Mouse (Mus musculus): ENCODE results near the gene Ccdc155. TPM values are rescaled to one million over a fixed set of nuclear protein-coding genes. Genes with fewer than 3 reads are reported as not detected.
"Not testable (repeated sequence)": the region's sequence is repeated elsewhere in the genome, so short reads cannot be mapped to it uniquely, and the experiment has no call there.

Gene Ccdc155
- total RNA-seq, 2 experiments from 2014 or later = not detected

DNA sequence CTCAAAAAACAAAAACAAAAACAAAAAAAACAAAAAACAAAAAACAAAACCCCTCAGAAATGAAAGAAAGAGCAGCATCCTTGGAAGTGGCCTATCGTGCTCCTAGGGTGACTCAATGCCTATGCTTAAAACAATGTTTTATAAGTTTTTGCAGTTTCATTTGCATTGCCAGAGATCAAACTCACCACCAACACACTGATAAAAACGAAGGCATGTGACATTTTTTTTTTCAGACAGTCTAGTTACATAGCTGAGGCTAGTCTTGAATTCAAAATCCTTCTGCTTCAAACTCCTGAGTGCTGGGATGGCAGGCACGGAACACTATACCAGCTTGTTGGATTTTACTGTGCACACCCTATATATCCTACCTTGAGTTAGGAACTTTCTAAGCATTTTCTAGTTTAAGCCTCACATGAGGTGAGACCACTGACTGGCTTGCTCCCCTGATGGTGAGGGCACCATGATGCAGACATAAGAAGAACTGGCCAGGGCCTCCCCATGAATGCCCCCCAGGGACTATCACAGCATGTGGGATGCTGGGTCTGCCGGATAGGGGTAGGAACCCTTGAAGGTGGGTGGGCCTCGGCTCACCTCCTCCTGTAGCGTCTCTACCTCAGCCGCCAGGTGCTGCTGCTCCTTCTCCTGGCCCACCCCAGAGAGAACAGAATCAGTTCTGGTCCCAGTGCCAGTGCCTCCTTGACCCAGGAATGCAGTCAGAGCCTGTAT, 11.9 kb downstream of the Ccdc155 start:
- intact Hi-C loops (cut with DNase I) = no loop called here
- DNase-seq = no peak

DNA sequence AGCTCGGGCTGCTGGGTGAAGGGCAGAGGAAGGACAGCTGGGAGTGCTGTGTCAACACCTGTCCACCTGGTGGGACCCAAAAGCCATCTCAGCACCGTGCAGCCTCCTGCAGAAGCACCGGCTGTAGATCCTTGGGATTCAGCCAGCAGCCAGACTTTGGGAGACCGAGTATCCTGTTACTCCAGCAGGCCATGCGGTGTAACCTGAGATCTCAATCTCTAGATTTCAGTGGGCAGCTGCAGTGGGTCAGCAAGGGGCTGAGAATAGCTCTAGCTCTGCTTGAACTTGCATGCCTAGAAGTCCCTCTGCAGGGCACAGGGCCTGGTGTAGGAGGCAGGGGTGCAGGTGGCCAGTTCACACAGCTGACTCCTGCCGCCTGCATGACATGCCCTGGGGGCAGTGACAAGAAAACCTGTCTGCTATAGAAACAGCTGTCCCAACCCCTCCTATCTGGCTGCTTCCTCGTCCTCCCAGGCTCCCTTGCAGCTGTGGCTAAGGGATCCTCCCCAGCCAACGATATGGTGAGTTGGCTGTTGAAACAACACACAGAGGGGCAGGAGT, 12.8 kb downstream of the Ccdc155 start:
- DNase-seq = no peak
- intact Hi-C loops (cut with DNase I) = no loop called here

DNA sequence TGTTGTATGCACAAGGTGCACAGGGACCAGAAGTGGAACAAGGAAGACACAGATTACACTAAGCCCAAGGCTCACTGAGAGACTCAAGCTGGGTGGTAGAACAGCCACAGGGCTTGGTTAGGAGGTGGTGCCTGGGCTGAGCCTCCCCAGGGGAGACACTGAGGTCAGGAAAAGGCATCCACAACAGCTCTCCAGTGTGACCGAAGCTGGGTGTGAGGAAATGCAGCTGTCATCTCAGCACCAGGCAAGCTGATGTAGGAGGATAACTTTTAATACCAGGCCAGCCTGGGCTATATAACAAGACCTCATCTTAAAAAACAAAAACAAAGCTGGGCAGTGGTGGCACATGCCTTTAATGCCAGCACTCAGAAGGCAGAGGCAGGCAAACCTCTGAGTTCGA, 13.5 kb downstream of the Ccdc155 start:
- DNase-seq = no peak
- intact Hi-C loops (cut with DNase I) = no loop called here

DNA sequence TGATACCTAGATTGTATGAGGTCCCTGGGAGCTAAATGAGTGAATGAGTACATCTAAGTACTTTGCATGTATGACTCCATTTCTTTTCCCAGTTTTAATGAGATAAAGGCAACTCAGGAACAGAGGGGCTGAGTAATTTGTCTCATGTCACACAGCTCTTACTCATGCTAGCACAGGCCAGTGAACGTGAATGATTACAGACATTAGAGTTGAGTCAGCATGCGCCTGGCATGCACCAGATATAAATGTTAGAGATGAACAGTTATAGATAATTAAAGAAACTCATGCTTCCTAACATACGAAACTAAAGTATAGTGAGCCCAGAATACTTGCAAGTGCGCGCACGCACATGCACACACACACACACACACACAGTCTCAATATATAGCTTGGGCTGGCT, 14.5 kb downstream of the Ccdc155 start:
- intact Hi-C loops (cut with DNase I) = no loop called here
- no peak for DNase-seq

DNA sequence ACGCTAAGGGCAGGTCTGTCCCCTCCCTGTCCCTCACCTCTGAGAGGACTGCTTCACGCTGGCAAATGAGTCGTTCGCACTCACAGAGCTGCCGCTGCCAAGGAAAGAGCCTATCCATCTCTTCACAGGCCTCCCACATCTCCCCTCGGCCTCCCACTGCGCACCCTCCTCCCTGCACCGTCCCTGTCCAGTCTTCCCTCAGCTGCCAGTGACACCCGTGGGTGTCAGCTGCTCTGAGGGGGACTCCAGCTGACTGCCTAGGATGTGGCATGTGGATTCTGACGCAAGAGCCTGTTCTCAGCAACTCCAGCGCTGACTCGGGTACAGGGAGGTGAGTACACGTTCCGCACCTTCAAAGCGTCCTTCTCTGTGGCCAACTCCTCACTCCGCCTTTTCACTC, 15.1 kb downstream of the Ccdc155 start:
- intact Hi-C loops (cut with DNase I) = no loop called here
- no peak for DNase-seq

DNA sequence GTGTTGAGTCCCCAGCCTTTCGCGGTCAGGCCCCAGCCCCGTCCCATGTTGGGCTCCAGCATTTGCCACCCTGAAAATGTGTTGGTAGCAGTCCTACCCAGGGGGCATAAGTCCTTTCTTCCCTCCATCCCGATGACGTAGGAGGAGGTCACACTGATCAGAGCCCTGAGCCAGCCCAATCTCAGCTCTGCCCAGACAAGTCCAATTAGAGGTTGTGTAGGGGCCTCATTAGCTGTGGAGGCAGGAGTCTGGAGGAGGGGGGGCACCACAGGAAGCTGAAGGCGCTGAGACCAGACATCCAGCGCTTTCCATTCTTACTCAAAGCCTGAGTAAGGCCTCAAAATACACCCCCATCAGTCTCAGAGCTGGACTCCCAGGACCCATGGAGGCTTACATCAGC, 18.8 kb downstream of the Ccdc155 start:
- intact Hi-C loops (cut with DNase I) = no loop called here
- DNase-seq = no peak

DNA sequence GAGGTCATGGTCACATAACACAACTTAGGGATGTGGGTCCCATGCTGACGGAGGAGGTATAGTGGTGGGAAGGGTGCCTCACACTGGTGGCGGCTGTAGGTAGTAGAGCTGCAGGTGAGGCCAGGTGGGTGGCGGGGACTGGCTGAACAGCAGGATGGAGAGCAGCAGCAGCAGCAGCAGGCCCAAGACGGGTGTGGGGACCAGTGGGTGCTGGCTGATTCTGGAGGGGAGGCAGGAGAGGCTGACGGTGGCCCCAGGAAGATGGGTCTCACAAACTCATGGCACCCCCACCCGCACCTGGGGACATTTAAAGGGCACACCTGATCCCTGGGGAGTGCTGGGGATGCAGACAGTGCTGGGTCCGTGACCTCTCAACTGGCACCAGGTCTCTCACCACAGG, 21.0 kb downstream of the Ccdc155 start:
- DNase-seq = no peak
- intact Hi-C loops (cut with DNase I) = no loop called here

DNA sequence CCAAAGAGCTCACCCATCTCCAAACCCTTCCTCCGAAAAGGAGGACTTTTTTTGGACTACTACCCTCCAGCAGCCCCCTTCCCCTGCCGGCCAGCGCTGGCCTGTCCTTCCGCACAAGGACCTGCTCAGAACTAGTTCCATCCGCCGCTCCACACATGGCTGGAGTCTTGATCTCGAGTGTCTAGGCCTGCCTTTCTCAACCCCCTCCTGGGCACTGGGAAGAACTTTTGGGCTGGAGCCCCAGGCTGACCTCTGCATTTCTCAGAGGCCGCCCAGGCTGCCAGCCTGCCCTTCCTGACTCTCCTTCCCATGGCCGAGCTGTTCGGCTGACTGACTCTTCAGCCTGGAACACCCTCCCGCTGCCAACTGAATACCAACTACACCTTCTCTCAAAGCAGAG, 22.1 kb downstream of the Ccdc155 start:
- DNase-seq = no peak
- intact Hi-C loops (cut with DNase I) = no loop called here

DNA sequence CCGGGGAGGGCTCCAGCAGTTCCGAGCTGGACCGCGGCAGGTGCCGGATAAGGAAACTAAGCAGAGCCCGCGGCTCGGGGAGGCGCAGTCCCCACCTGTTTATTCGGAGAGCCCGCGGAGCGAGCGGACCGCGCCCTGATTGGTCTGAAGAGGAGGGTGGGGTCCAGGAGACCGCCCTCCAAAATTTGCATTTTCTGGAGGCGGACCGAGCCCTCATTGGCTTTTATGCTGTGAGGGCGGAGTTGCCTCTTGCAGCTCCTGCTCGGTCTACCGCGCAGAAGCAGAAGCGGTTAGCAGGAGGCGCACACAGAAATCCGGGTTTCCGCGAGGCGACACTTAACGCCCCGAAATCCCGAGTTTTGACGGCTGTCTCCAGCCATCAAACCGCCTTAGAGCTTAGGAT, 22.5 kb downstream of the Ccdc155 start:
- DNase-seq = peak; percentile 84 to 88
- intact Hi-C loops (cut with DNase I) = no loop called here

DNA sequence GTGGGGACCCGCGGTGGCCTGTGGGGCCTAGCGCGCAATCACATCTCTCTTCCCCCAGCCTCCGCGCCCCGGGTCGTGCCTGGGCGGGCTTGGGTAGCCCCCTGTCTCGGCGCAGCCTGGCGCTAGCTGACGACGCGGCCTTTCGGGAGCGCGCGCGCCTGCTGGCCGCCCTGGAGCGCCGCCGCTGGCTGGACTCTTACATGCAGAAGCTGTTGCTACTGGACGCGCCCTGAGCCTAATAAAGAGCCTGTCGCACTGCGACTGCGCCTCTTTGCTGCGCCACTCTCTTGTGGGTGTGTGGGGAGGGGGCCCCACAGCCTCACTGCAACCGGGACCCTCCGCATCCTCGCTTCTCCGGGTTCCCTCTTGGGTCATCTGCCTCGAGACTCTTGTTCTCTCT, 23.2 kb downstream of the Ccdc155 start:
- intact Hi-C loops (cut with DNase I) = no loop called here
- DNase-seq = peak in 1 of 2 experiments; percentile 34

DNA sequence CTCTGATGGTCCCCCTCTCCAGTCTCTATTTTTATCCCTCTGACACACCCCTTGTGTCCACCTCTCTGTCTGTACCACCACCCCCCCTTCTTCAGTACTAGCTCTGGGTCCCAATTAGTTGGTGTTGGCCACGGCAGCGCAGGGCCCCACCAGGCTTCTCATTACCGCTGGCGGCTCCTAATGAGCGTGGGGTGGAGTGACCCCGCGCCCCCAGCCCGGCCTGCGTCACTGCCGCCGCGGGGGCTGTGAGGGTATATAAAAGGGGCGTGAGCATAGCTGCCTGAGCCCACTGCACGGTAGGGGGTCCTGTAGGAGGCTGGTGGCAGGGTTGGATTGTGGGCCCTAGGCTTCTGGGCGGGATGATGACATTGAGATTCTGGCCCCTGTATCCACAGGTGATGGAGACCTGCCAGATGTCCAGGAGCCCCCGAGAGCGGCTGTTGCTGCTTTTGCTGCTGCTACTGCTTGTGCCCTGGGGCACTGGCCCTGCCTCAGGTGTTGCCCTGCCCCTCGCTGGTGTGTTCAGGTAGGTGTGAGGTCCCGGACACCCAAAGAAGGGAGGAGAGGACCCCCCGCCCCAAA, 23.7 kb downstream of the Ccdc155 start, which contains the start of gene Pth2:
Gene Pth2 (plus strand): TSS at position 100 of the 582 bp plus-strand sequence.
- DNase-seq = no peak
- intact Hi-C loops (cut with DNase I) = no loop called here

DNA sequence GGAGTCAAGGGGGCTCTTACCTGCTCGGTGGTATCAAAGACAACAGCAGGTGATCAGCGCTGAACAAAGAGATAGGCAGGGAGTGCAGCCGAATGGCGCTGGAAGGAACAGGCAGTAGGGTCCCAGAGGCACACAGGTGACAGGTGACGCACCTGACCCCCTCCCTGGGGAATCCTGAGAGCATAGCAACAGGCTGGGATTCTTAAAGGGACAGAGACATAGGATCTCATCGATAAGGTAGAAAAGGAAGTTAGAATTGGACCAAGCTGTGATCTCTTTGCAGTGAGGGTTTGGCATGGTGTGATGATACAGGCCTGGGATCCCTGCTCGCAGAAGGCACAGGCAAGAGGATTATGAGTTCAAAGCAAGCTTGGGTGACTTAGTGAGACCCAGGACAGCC, 25.2 kb downstream of the Ccdc155 start, which contains the start of gene Gfy:
Gene Gfy (minus strand): TSS at position 101 of the 400 bp plus-strand sequence.
- intact Hi-C loops (cut with DNase I) = no loop called here
- no peak for DNase-seq

DNA sequence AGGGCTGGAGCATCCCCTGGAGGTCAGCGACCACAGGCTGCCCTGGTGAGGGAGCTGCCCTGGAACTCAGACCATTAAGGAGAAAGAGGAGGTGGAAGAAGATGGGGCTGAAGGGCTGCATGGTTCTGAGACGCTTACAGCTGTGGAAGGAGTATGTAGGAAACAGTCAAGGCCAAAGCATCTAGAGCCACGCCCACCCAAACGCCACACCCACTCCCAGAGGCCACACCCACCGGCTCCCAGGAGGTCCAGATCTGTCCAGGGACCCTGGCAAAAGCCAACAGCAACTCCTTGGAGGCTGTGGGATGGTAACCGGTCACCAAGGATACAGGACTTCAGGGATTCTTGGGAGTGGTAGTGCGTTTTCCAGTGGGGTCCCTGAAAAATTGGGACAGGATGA, 26.1 kb downstream of the Ccdc155 start:
- intact Hi-C loops (cut with DNase I) = no loop called here
- DNase-seq = no peak

DNA sequence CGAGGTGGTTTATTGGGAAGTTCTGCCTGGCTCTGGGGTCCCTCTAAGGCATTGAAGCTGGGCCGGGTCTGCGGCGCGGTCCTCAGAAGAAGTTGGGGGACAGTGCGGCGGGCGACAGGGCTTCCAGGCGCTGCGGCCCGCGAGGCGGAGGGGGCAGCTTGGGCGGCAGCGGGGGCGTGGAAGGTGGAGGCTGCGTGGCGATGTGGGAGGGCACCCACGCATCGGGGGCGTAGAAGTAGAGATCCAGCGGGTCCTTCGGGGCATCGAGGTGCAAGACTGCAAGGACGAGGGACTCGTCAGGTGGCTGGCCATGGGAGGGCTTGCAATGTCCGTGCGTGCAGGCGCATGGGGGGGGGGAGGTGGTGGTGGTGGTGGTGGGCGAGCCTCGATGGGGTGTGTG, 28.3 kb downstream of the Ccdc155 start:
- intact Hi-C loops (cut with DNase I) = no loop called here
- no peak for DNase-seq

DNA sequence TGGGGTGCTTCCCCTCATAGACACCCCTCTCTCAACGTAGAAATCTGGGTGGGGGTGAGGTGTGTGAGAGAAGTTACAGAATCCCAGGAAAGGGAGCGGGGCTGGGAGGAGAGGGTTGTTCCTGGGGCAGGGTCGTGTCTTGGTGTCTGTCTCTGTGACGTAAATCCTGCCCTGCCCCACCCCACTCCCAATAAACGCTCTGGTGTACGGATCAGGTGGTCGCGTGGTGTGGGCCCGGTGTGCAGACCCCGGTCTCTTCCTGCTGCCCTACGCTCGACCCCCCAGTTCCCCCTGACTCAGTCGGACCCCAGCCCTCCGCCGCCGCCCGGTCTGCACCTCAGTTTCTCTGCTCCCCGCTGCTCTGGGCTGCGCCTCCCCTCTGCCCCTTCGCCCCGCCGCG, 28.8 kb downstream of the Ccdc155 start:
- no peak for DNase-seq
- intact Hi-C loops (cut with DNase I) = no loop called here

DNA sequence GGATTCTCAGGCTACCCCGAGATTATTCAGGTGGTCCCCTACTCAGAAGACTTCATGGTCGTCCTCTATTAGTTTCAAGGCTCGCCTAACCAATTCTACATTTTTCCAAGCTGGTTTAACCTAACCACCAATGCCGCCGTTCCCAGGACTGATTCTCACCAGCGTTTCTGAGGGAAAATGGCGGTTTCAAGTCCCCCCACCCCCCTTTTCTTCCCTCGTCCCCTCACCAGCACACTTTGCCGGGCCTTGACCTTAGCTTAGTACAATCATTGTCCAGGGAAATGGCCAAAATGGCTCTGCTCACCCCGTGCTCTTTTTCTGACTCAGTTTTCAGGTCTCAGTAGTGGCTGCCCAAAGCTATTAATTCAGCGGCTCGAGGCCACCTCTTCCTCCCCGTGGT, 29.3 kb downstream of the Ccdc155 start:
- no peak for DNase-seq
- intact Hi-C loops (cut with DNase I) = no loop called here

DNA sequence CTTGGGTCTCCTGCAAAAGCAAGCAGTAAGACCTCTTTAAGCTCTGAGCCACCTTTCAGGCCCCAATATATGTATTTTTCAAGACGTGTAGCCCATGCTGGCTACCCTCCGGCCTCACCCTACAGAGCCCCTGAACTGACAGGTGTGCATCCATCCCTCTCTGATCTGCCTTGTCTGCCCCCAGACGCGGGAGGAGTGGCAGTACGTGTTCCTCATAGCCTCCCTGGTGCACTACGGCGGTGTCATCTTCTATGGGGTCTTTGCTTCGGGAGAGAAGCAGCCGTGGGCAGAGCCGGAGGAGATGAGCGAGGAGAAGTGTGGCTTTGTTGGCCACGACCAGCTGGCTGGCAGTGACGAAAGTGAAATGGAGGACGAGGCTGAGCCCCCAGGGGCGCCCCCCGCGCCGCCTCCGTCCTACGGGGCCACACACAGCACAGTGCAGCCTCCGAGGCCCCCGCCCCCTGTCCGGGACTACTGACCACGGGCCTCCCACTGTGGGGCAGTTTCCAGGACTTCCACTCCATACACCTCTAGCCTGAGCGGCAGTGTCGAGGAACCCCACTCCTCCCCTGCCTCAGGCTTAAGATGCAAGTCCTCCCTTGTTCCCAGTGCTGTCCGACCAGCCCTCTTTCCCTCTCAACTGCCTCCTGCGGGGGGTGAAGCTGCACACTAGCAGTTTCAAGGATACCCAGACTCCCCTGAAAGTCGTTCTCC, 30.0 kb downstream of the Ccdc155 start:
- no peak for DNase-seq
- intact Hi-C loops (cut with DNase I) = no loop called here

DNA sequence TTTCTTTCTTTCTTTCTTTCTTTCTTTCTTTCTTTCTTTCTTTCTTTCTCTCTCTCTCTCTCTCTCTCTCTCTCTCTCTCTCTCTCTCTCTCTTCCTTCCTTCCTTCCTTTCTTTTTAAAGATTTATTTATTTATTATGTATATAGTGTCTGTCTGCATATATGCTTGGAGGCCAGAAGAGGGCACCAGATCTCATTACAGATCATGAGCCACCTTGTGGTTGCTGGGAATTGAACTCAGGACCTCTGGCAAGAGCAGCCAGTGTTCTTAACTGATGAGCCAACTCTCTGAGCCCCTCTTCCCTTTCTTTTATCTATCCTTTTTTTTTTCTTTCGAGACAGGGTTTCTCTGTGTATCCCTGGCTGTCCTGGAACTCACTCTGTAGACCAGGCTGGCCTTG, 30.9 kb downstream of the Ccdc155 start:
- not testable (repeated sequence) for DNase-seq

DNA sequence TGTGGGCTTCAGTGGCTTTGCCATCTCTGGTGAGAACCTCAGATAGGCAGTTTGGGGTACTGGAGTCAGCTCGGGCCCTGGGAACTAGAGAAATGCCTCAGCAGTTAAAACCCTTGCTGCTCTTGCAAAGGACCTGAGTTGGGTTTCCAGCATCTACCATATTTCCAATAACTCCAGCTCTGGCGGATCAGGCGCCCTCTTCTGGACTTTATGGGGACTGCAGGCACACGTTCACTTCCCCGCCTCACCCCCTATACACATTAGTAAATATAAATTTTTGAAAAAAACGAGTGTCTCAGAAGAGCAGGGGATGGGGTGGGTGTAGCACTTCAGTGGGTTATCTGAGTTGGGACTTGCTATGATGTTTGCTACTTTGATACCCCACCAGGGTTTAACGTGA, 31.7 kb downstream of the Ccdc155 start:
- no peak for DNase-seq
- intact Hi-C loops (cut with DNase I) = no loop called here

More for the DNA sequence above, 30.9 kb downstream of the Ccdc155 start:
- intact Hi-C loops (cut with DNase I) = not testable (repeated sequence)

DNA sequence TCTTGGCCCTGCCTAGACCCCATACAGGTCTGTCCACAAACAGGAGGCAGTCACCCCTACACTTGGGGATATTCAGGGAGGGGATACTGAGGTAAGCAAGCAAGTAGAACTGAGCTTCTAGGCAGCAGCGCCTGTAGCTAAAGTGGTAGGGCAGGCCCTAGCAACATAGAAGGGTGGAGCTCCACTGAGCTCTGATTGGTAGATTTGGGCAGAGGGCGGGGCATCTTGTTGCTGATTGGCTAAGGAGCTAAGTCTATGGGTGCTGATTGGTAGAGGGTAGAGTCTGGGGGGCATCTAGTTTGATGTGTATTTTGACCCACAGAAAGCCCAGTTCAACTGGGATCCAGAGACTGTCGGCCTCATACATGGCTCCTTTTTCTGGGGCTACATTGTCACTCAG, 35.2 kb downstream of the Ccdc155 start:
- no peak for DNase-seq
- intact Hi-C loops (cut with DNase I) = no loop called here

DNA sequence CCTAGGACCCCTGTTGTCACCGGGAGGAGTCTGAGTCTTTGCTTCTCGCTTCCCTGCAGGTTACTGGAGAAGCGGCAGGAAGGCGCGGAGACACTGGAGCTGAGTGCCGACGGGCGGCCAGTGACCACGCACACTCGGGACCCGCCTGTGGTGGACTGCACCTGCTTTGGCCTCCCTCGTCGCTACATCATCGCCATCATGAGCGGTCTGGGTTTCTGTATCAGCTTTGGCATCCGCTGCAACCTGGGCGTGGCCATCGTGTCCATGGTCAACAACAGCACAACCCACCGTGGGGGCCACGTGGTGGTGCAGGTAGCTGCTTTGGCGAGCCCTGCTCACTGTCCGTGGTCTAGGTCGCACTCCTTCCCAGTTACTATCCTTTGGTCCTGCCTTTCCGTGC, 36.0 kb downstream of the Ccdc155 start:
- DNase-seq = no peak
- intact Hi-C loops (cut with DNase I) = no loop called here
